Mouse (Mus musculus) thymus, adult 2 months (tissue): Measurements from ENCODE around the gene Pld3.

Experiments
- CTCF ChIP-seq: fragments of 200-500 bp; IDR thresholded peaks from 2 replicates; pipeline ENCODE4 v1.5.1; 2012; ENCODE audit warnings: mild to moderate bottlenecking, control low read depth, low read length, moderate library complexity, borderline replicate concordance; ENCODE audit not compliant: control insufficient read depth, poor library complexity, insufficient read depth; ENCODE audit errors: extremely low read depth
- POLR2A ChIP-seq: fragments of 200-500 bp; IDR thresholded peaks from 2 replicates; pipeline ENCODE4 v1.6.1; 2012; ENCODE audit warnings: mild to moderate bottlenecking, low read length, control low read depth, moderate library complexity; ENCODE audit not compliant: control insufficient read depth, poor library complexity, insufficient read depth; ENCODE audit errors: extremely low read depth

DNA sequence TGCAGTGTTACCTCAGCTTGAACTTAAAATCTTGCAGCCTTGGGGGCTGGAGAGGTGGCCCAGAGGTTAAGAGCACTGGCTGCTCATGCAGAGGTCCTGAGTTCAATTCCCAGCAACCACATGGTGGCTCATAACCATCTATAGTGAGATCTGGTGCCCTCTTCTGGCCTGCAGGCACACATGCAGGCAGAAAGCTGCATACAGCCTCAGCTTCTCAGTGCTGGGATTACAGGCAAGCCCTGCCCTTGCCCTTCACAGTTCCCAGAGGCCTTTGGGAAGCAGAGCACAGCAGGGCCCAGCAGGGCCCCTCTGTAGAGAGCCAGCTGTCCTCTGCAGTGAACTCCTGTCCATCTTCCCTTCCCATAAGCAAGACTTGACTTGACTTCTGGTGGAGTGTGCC, 32.9 kb downstream of the Pld3 start:
- TF ChIP-seq CTCF (no peak), POLR2A (no peak)
